Mouse (Mus musculus) midbrain, postnatal 0 days (tissue): ENCODE data around the gene Dap. TPM values are rescaled to one million over a fixed set of nuclear protein-coding genes. Genes with fewer than 3 reads are reported as not detected.

ENCODE experiments used
- ATAC-seq: fragments of 200-750 bp; cut with Nextera tagmentation; 2 replicates; pipeline ENCODE4 v1.8.0; 2017; ENCODE audit warnings: moderate number of reproducible peaks, mild to moderate bottlenecking, moderate TSS enrichment, moderate library complexity; ENCODE audit not compliant: low FRiP score
- DNase-seq: peaks from one replicate; pipeline ENCODE4 v3.0.0-alpha.2; 2015; ENCODE audit warnings: low spot score
- H3K27ac ChIP-seq: fragments of 300-500 bp; sonication (generic); 2 replicates; pipeline ENCODE4 v1.5.1; 2014; ENCODE audit warnings: low read depth, mild to moderate bottlenecking, low read length, mixed read lengths
- H3K27me3 ChIP-seq: fragments of 300-500 bp; sonication (generic); 2 replicates; pipeline ENCODE4 v1.6.1; 2014; ENCODE audit warnings: low read length, control low read depth, mixed read lengths; ENCODE audit not compliant: insufficient read depth
- H3K36me3 ChIP-seq: fragments of 300-500 bp; sonication (generic); 2 replicates; pipeline ENCODE4 v1.6.1; 2014; ENCODE audit warnings: low read length, control low read depth, mixed read lengths; ENCODE audit not compliant: insufficient read depth
- H3K4me1 ChIP-seq: fragments of 300-500 bp; sonication (generic); 2 replicates; pipeline ENCODE4 v1.6.1; 2014; ENCODE audit warnings: mild to moderate bottlenecking, control low read depth, antibody characterized with exemption, low read length, mixed read lengths; ENCODE audit not compliant: insufficient read depth
- H3K4me2 ChIP-seq: fragments of 300-500 bp; sonication (generic); 2 replicates; pipeline ENCODE4 v1.6.1; 2014; ENCODE audit warnings: low read depth, mild to moderate bottlenecking, low read length, mixed read lengths; ENCODE audit not compliant: poor library complexity, severe bottlenecking
- H3K4me3 ChIP-seq: fragments of 300-500 bp; sonication (generic); 2 replicates; pipeline ENCODE4 v1.5.1; 2014; ENCODE audit warnings: low read depth, mild to moderate bottlenecking, low read length, moderate library complexity
- H3K9ac ChIP-seq: fragments of 300-500 bp; sonication (generic); replicated peaks from 2 replicates; pipeline ENCODE4 v1.6.1; 2014; ENCODE audit warnings: mild to moderate bottlenecking, low read length, moderate library complexity, mixed read lengths; ENCODE audit not compliant: poor library complexity, severe bottlenecking
- H3K9me3 ChIP-seq: fragments of 300-500 bp; sonication (generic); 2 replicates; pipeline ENCODE4 v1.6.1; 2016; ENCODE audit warnings: low read length, control low read depth
- CTCF ChIP-seq: IDR thresholded peaks from 2 replicates; pipeline ENCODE4 v1.5.1; 2016; ENCODE audit warnings: antibody characterized with exemption, mild to moderate bottlenecking
- WGBS: fragments of 180-500 bp; shearing (Covaris S2); extraction: QIAGEN DNeasy Blood & Tissue Kit; methylation state at CpG from one replicate; pipeline ENCODE4 v1.1.7; 2014; 5-methylcytosine and 5-hydroxymethylcytosine counted together
- polyA plus RNA-seq: library from polyadenylated mRNA; unstranded; fragments of >200 nt; fragmentation: Nextera tagmentation; extraction: Ambion mirVana; gene quantifications from 2 replicates; pipeline ENCODE4 v1.2.1, GENCODE M21; 2015
- total RNA-seq: library from RNA; depleted of rRNA; stranded (reverse); fragments of >200 nt; gene quantifications from 2 replicates; pipeline ENCODE4 v1.2.3, GENCODE M21; 2014

The Dap gene
- total and polyA plus RNA-seq, 2 experiments from 2014 or later, result 22.1 to 26.1 TPM

DNA sequence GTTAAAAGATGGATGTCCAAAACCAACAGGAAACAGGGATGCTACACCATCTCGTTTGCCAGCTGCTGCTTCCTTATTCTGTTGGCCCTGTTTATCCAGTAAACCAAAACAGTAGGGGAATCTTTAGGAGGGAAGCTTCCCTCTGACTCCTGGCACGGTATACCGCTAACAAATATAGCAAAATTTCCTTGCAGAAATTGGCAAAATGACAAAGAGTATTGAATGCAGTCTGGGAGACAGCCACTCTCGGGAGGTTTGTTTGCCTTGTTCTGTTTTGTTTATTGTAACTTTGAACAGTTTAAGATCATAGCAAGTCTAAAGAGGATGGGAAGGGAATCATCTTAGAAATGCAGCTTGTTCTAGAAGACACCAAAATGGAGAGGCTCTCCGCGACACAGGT lies 28.3 kb upstream of the Dap start:
- no peak for TF ChIP-seq CTCF
- WGBS, result 73% methylated on average over 6 of the region's 6 CpGs
- no peak for DNase-seq

DNA sequence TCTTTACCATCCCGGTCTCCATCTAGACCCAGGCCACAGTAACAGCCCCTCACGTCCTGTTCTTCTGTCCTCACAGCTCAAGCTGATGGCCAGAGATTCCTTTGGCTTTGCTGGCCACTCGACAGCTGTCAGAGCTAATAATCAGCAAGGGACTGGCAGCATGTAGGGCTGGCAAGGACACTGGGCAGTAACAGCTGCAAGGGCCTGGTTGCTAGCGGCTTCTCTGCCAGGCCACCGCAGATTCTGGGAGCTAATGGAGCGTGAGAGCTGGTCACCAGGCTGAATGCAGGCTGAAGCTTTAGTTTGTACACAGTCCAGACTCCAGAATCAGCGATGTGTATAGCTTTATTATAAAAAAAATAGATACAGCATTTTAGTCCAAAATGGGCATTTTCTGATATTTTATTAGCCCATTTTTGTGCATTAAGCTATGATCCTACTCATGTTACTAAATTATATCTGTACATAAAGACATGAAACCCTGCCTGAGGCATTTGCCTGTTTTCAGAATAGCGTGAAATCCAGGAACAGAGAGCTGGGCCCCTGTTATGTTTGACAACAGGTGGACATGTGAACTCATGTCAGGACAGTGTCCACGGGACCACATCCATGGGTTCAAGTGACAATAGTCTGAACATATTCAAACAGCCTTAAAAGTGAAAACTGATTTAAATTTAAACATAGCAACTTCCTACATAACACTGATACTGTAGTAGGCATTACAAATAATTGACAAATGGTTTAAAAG lies 16.6 kb upstream of the Dap start:
- WGBS, result 68% methylated on average over 9 of the region's 9 CpGs
- no peak overlapping the region for H3K4me3 ChIP-seq
- no peak overlapping the region for H3K9ac ChIP-seq
- peak; percentile 82 for DNase-seq
- no peak overlapping the region for H3K4me2 ChIP-seq
- H3K4me1 ChIP-seq, result no peaks in the 10 kb centered on the region
- no peaks in the 10 kb centered on the region for H3K9me3 ChIP-seq
- no peak for TF ChIP-seq CTCF
- no peaks in the 10 kb centered on the region for H3K36me3 ChIP-seq
- 0 out of 2 replicates have a peak, but pooled peaks have one; percentile 34 for ATAC-seq
- no peak overlapping the region for H3K27ac ChIP-seq
- no peaks in the 10 kb centered on the region for H3K27me3 ChIP-seq

More for the DNA sequence above, 28.3 kb upstream of the Dap start:
- H3K9ac ChIP-seq, result no peak overlapping the region
- no peak overlapping the region for H3K27ac ChIP-seq
- no peak overlapping the region for H3K4me2 ChIP-seq
- ATAC-seq, result no peak
- H3K9me3 ChIP-seq, result no peaks in the 10 kb centered on the region
- H3K4me3 ChIP-seq, result no peak overlapping the region
- H3K27me3 ChIP-seq, result no peaks in the 10 kb centered on the region
- H3K36me3 ChIP-seq, result no peaks in the 10 kb centered on the region
- H3K4me1 ChIP-seq, result no peaks in the 10 kb centered on the region

DNA sequence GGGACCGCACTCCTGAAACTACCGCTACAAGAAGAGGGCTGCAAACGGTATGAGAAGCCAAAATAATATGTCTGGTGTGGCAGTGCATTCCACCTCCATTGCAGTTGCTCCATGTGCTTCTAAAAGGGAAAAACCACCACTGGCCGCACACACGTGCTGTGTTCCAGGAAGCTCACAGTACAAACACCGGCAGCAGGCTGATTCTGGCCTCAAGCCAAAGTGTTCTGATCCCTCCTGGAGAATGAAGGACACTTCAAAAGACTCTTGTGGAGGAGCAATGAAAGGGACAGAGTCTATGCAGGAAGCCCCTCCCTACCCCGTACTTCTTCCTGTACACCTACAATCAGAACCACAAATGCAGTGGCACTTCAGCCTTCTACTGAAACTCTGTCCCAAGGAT lies 12.2 kb upstream of the Dap start:
- Histone ChIP-seq H3K27ac (no peak overlapping the region), H3K9me3 (no peaks in the 10 kb centered on the region), H3K36me3 (no peaks in the 10 kb centered on the region), H3K4me2 (no peak overlapping the region), H3K4me3 (no peak overlapping the region), H3K9ac (no peak overlapping the region), H3K4me1 (no peaks in the 10 kb centered on the region), H3K27me3 (no peaks in the 10 kb centered on the region)
- DNase-seq (peak; percentile 54), ATAC-seq (no peak)
- WGBS, result 62% methylated on average over 7 of the region's 7 CpGs
- no peak for TF ChIP-seq CTCF

DNA sequence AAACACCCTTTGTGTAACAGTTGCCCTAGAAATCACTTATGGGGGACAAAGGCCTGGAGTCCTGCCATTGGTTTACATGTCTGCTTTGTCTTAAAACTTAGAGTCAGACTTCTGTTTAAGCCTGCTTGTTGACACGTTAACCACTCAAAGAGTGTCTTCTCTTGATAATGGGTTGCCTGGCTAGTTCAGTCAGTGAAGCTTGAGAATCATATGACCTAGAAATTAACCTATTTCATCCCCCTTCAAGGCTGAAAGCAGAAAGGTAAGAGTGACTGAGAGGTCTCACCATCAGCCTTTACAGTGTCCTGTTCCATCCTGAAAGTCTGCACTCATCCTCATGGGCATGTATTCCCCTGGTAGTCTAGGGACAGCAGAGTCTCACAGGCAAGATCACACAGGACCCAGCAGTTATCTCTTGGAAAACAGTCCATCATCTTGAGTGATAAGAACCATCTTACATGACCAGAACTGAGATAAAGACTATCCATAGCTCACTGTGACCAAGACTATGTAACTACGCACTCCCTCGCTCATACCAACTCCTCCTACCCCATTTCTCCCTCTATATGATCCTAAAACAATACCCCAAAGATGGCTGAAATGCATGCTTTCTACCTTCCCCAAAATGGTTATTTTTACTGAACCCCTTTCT lies 10.4 kb upstream of the Dap start:
- Histone ChIP-seq H3K4me2 (no peak overlapping the region), H3K27ac (no peak overlapping the region), H3K9me3 (no peaks in the 10 kb centered on the region), H3K9ac (no peak overlapping the region), H3K27me3 (no peaks in the 10 kb centered on the region), H3K36me3 (no peaks in the 10 kb centered on the region), H3K4me1 (no peaks in the 10 kb centered on the region), H3K4me3 (no peak overlapping the region)
- DNase-seq (no peak), ATAC-seq (no peak)
- TF ChIP-seq CTCF, result no peak
- 93% methylated on average over 3 of the region's 3 CpGs for WGBS

DNA sequence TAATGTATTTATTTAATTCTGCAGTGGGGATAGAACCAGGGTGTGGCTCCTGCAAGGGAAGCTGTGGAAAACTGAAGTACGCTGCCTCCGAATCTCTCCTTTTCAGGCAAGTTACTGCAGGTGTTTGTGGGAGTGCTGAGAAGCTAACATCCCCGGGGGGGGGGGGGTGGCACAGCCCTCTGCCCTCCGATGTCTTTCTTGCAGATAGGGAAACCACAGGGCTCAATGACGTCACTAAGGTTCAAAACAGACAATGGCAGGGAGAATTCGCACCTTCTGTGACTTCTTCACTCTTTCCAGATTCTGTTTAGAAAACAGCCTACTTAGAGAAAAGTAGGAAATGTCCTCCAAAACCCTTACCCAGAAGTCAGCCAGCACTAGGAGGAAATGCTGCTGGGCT lies 1.9 kb upstream of the Dap start:
- no peaks in the 10 kb centered on the region for H3K4me1 ChIP-seq
- 89% methylated on average over 6 of the region's 6 CpGs for WGBS
- no peak for TF ChIP-seq CTCF
- no peaks in the 10 kb centered on the region for H3K27me3 ChIP-seq
- no peak overlapping the region for H3K27ac ChIP-seq
- DNase-seq (no peak), ATAC-seq (no peak)
- H3K9me3 ChIP-seq, result no peaks in the 10 kb centered on the region
- no peak overlapping the region for H3K4me3 ChIP-seq
- no peak overlapping the region for H3K9ac ChIP-seq
- H3K36me3 ChIP-seq, result no peaks in the 10 kb centered on the region
- no peak overlapping the region for H3K4me2 ChIP-seq

DNA sequence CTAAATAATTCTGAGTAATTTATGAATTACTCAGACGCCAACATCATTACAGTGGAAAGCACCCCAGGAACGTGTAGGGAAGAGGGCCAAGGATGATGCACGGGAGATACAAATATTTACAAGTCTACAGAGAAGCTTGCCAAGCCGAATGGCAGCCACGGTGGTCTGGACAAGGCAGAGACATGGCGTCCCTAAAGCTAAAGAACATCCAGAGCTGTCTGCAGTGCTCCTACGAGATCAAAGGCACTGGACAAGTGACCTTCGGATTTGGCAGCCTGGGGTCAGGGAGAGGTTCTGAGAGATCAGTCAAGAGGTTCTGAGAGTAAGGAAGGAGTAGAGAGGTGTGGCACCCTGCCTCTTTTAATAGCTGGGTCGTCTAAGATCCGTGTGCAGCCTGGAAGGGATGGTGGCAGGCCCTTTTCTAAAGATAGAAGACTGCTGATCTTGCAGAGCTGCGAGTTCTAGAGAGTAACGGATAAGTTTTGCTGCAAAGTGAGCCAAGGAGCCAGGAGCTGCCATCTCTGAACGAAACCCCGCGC lies 449 bp upstream of the Dap start:
- DNase-seq (no peak), ATAC-seq (peak; percentile 19)
- Histone ChIP-seq H3K4me2 (peak overlapping the region; percentile 76), H3K4me3 (peak overlapping the region; percentile 79), H3K36me3 (no peaks in the 10 kb centered on the region), H3K9me3 (no peaks in the 10 kb centered on the region), H3K27ac (peak overlapping the region; percentile 77), H3K4me1 (no peaks in the 10 kb centered on the region), H3K9ac (peak overlapping the region; percentile 47; the same call in 1 of the 2 replicates), H3K27me3 (no peaks in the 10 kb centered on the region)
- WGBS, result 39% methylated on average over 15 of the region's 15 CpGs
- no peak for TF ChIP-seq CTCF
